ENCODE assay signal across 8 mouse cellular contexts in the genomic region with DNA sequence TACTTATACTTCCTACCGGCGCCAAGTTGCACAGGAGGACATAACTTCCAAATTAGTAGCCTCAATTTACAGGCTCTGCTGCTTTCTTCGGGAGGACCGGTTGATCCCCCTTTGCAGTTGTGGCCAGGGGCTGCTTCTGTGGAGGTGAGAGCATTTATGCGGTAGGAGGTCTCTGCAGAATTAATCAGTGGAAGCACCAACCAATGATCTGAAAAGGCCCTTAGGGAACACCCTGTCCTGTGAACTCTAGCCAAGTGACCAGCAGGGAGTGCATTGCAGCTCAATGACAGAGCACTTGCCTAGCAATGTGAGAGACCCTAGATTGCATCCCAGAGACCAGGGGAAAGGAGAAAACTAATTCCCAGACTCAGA. TPM values are rescaled to one million over a fixed set of nuclear protein-coding genes. Genes with fewer than 3 reads are reported as not detected.
DNase-seq lines count a peak whose midpoint lies in the region; ATAC-seq and TF ChIP-seq lines count a peak whose summit lies in the region.

No protein-coding gene starts in this region.

- H3K27me3 ChIP-seq in cerebellum, adult 2 months (ENCODE audit: control insufficient read depth, insufficient read depth, low read length) = no peaks in the 10 kb centered on the region
- no peaks in the 10 kb centered on the region for H3K27me3 ChIP-seq in hindbrain, embryonic 15.5 days

- TF ChIP-seq CTCF in cerebellum, adult 2 months (IDR thresholded peaks at IDR 0.05; ENCODE audit: borderline replicate concordance, insufficient read depth, low read depth, low read length) = no peak

- peak overlapping the region; percentile 91 for H3K4me2 ChIP-seq in hindbrain, embryonic 15.5 days

- 6% methylated on average over 5 of the region's 5 CpGs for WGBS in cerebellum, adult 2 months
- 3% methylated on average over 5 of the region's 5 CpGs for WGBS in hindbrain, embryonic 15.5 days
- WGBS in macrophage (ENCODE audit: missing documents) = 4% methylated on average over 5 of the region's 5 CpGs

- H3K27ac ChIP-seq in cerebellum, adult 2 months (ENCODE audit: insufficient read depth, low read length) = peak overlapping the region; percentile 71
- H3K27ac ChIP-seq in hindbrain, embryonic 15.5 days (replicated peaks) = peak overlapping the region; percentile 68
- H3K27ac ChIP-seq in macrophage = peak overlapping the region; percentile 86

- no peak overlapping the region for H3K9ac ChIP-seq in hindbrain, embryonic 15.5 days

- H3K4me3 ChIP-seq in cerebellum, adult 2 months (replicated peaks; ENCODE audit: insufficient read depth, low read depth, low read length) = peak overlapping the region; percentile 75
- H3K4me3 ChIP-seq in hindbrain, embryonic 15.5 days = peak overlapping the region; percentile 79
- peak overlapping the region; percentile 23 for H3K4me3 ChIP-seq in macrophage (ENCODE audit: inconsistent target)

- H3K36me3 ChIP-seq in hindbrain, embryonic 15.5 days = no peaks in the 10 kb centered on the region
- no peaks in the 10 kb centered on the region for H3K36me3 ChIP-seq in macrophage (ENCODE audit: inconsistent target)

- ATAC-seq in cerebellum, adult (ENCODE audit: insufficient number of reproducible peaks, low FRiP score, low TSS enrichment) = no peak
- ATAC-seq in hindbrain, embryonic 15.5 days (ENCODE audit: low FRiP score, low read depth) = peak; percentile 13; the same call in 1 of the 2 replicates

- H3K9me3 ChIP-seq in hindbrain, embryonic 15.5 days = no peaks in the 10 kb centered on the region

- H3K4me1 ChIP-seq in cerebellum, adult 2 months (ENCODE audit: control insufficient read depth, insufficient read depth, low read length) = peaks cover 10% of the 10 kb centered on the region
- H3K4me1 ChIP-seq in hindbrain, embryonic 15.5 days (replicated peaks) = peaks cover 26% of the 10 kb centered on the region

- DNase-seq in cerebellum, adult 2 months = peak in 1 of 2 experiments; percentile 52
- DNase-seq in right cerebral cortex, postnatal 10 days (ENCODE audit: low spot score in 2 of 2) = peak; percentile 53 to 62
- no peak for DNase-seq in right cerebral cortex, postnatal 14 days
- no peak for DNase-seq in adrenal gland, postnatal 4 days (ENCODE audit: low spot score in 2 of 2)
- no peak for DNase-seq in right cerebral cortex, postnatal 4 days

- no peak; the same call in 1 of the 2 replicates for TF ChIP-seq POLR2A in cerebellum, adult 2 months (IDR thresholded peaks at IDR 0.05; ENCODE audit: borderline replicate concordance, insufficient read depth, low read length)

- peaks cover 41% of the 10 kb centered on the region for H3K79me2 ChIP-seq in macrophage (ENCODE audit: inconsistent target)

RNA-seq across cellular contexts. Expression of gene Cyth1, which starts 0.6 kb away (rescaled TPM):
- polyA plus RNA-seq in cerebellum, adult 2 months (2012; rRNA removed) = 89.8 and 93.9 TPM in 2 replicates
- polyA plus RNA-seq in hindbrain, embryonic 15.5 days (2015; fragmentation: Nextera tagmentation; extraction: Ambion mirVana) = 24.9 and 25.8 TPM in 2 replicates
- total RNA-seq in macrophage (2018; cell fraction: chromatin; rRNA removed) = 100 to 1,000 TPM in 22 of 26 experiments, 10 to 100 TPM in 4; 82.3 to 803 (median 180) TPM
- 100 to 1,000 TPM in 4 of 26 experiments, 10 to 100 TPM in 22; 32.2 to 107 (median 58.3) TPM for total RNA-seq in macrophage (2018; cell fraction: cytosol; rRNA removed)
- total RNA-seq in macrophage (2018; cell fraction: nucleus; rRNA removed) = 100 to 1,000 TPM in 12 of 26 experiments, 10 to 100 TPM in 14; 39.3 to 441 (median 84.8) TPM
- 62.6 to 194 TPM (median 68.7 TPM) in 3 replicates for polyA plus RNA-seq in macrophage (2018)
- 10 to 100 TPM; 30.3 to 31.5 TPM for total RNA-seq in adrenal gland, postnatal 4 days (2021)

RNA-seq across cellular contexts. Expression of gene Usp36, which starts 41.0 kb away (rescaled TPM):
- polyA plus RNA-seq in cerebellum, adult 2 months (2012; rRNA removed) = 33.6 and 33.8 TPM in 2 replicates
- polyA plus RNA-seq in hindbrain, embryonic 15.5 days (2015; fragmentation: Nextera tagmentation; extraction: Ambion mirVana) = 16.8 and 19.8 TPM in 2 replicates
- 10 to 100 TPM in 25 of 26 experiments, 1 to 10 TPM in 1; 9.5 to 62.3 (median 34.7) TPM for total RNA-seq in macrophage (2018; cell fraction: chromatin; rRNA removed)
- 1 to 10 TPM; 2.0 to 7.8 (median 5.2) TPM for total RNA-seq in macrophage (2018; cell fraction: cytosol; rRNA removed)
- total RNA-seq in macrophage (2018; cell fraction: nucleus; rRNA removed) = 10 to 100 TPM in 18 of 26 experiments, 1 to 10 TPM in 8; 5.9 to 37.0 (median 17.3) TPM
- polyA plus RNA-seq in macrophage (2018) = 4.3 to 7.9 TPM (median 5.4 TPM) in 3 replicates
- 10 to 100 TPM; 22.7 to 23.5 TPM for total RNA-seq in adrenal gland, postnatal 4 days (2021)

Comparison
In these comparisons a context has a peak if more than half of its experiments do, and no peak if none do; other contexts are left out.
1. DNase-seq: peak in right cerebral cortex, postnatal 10 days (2 of 2); none in right cerebral cortex, postnatal 14 days (single experiment), adrenal gland, postnatal 4 days (0 of 2) and right cerebral cortex, postnatal 4 days (single experiment).
2. H3K4me3 ChIP-seq: peak in every context shown above with its lines; median percentile 79 in hindbrain, embryonic 15.5 days; 75 in cerebellum, adult 2 months; 23 in macrophage.
3. Peak in every context shown above with its lines, with median percentiles within 50 percentile points of each other: H3K27ac ChIP-seq.